Mouse (Mus musculus): ENCODE results near the gene Sgo1. TPM values are rescaled to one million over a fixed set of nuclear protein-coding genes. Genes with fewer than 3 reads are reported as not detected.

Sgo1 gene
- polyA plus RNA-seq, 1 experiment from 2014 or later: 14.0 TPM

GRCm38 (mm10) chr17:53656369-53656860, 32.7 kb downstream of the Sgo1 start:
- Histone ChIP-seq H3K9ac (ENCODE audit: low read length) (no peak overlapping the region), H3K4me3 (ENCODE audit: low read depth, low read length) (no peak overlapping the region), H3K9me3 (ENCODE audit: control insufficient read depth, low read length) (no peaks in the 10 kb centered on the region), H3K36me3 (ENCODE audit: control insufficient read depth, insufficient read depth, low read length) (peaks cover 7% of the 10 kb centered on the region; the same call in 1 of the 2 replicates), H3K4me1 (replicated peaks; ENCODE audit: control insufficient read depth, insufficient read depth) (no peaks in the 10 kb centered on the region), H3K27ac (replicated peaks) (no peak overlapping the region), H3K27me3 (ENCODE audit: control insufficient read depth, insufficient read depth, low read length) (no peaks in the 10 kb centered on the region), H3K4me2 (replicated peaks; ENCODE audit: low read depth) (no peak overlapping the region)
- WGBS: 43% methylated on average over 6 of the region's 6 CpGs
- no peak for TF ChIP-seq EP300 (optimal IDR thresholded peaks at IDR 0.05)
- no peak for TF ChIP-seq CTCF (IDR thresholded peaks at IDR 0.05; ENCODE audit: low read depth)
- ATAC-seq (ENCODE audit: low FRiP score, low TSS enrichment) (no peak), DNase-seq (ENCODE audit: low spot score) (no peak)

GRCm38 (mm10) chr17:53655959-53656358, 33.2 kb downstream of the Sgo1 start:
- DNase-seq (ENCODE audit: low spot score): no peak
- WGBS: 90% methylated on average over 2 of the region's 2 CpGs
- H3K36me3 ChIP-seq (ENCODE audit: control insufficient read depth, insufficient read depth, low read length): peaks cover 7% of the 10 kb centered on the region; the same call in 1 of the 2 replicates
- no peak overlapping the region for H3K9ac ChIP-seq (ENCODE audit: low read length)
- H3K27ac ChIP-seq (replicated peaks): no peak overlapping the region
- H3K4me1 ChIP-seq (replicated peaks; ENCODE audit: control insufficient read depth, insufficient read depth): no peaks in the 10 kb centered on the region
- no peak overlapping the region for H3K4me3 ChIP-seq (ENCODE audit: low read depth, low read length)
- ATAC-seq (ENCODE audit: low FRiP score, low TSS enrichment): no peak
- H3K27me3 ChIP-seq (ENCODE audit: control insufficient read depth, insufficient read depth, low read length): no peaks in the 10 kb centered on the region
- TF ChIP-seq CTCF (IDR thresholded peaks at IDR 0.05; ENCODE audit: low read depth) (no peak), EP300 (optimal IDR thresholded peaks at IDR 0.05) (no peak)
- no peaks in the 10 kb centered on the region for H3K9me3 ChIP-seq (ENCODE audit: control insufficient read depth, low read length)
- no peak overlapping the region for H3K4me2 ChIP-seq (replicated peaks; ENCODE audit: low read depth)

GRCm38 (mm10) chr17:53655081-53655480, 34.1 kb downstream of the Sgo1 start:
- no peak overlapping the region for H3K9ac ChIP-seq (ENCODE audit: low read length)
- TF ChIP-seq EP300 (optimal IDR thresholded peaks at IDR 0.05) (no peak), CTCF (IDR thresholded peaks at IDR 0.05; ENCODE audit: low read depth) (no peak)
- DNase-seq (ENCODE audit: low spot score): no peak

GRCm38 (mm10) chr17:53654596-53654995, 34.5 kb downstream of the Sgo1 start:
- Histone ChIP-seq H3K27me3 (ENCODE audit: control insufficient read depth, insufficient read depth, low read length) (no peaks in the 10 kb centered on the region), H3K4me1 (replicated peaks; ENCODE audit: control insufficient read depth, insufficient read depth) (no peaks in the 10 kb centered on the region), H3K9ac (ENCODE audit: low read length) (no peak overlapping the region), H3K4me2 (replicated peaks; ENCODE audit: low read depth) (no peak overlapping the region), H3K4me3 (ENCODE audit: low read depth, low read length) (no peak overlapping the region), H3K27ac (replicated peaks) (no peak overlapping the region), H3K36me3 (ENCODE audit: control insufficient read depth, insufficient read depth, low read length) (peaks cover 7% of the 10 kb centered on the region; the same call in 1 of the 2 replicates), H3K9me3 (ENCODE audit: control insufficient read depth, low read length) (no peaks in the 10 kb centered on the region)
- DNase-seq (ENCODE audit: low spot score): no peak
- TF ChIP-seq EP300 (optimal IDR thresholded peaks at IDR 0.05): no peak
- no peak for TF ChIP-seq CTCF (IDR thresholded peaks at IDR 0.05; ENCODE audit: low read depth)
- WGBS: 90% methylated on average over 4 of the region's 4 CpGs
- no peak for ATAC-seq (ENCODE audit: low FRiP score, low TSS enrichment)

More at GRCm38 (mm10) chr17:53655081-53655480, 34.1 kb downstream of the Sgo1 start:
- no peaks in the 10 kb centered on the region for H3K27me3 ChIP-seq (ENCODE audit: control insufficient read depth, insufficient read depth, low read length)
- H3K27ac ChIP-seq (replicated peaks): no peak overlapping the region
- H3K4me1 ChIP-seq (replicated peaks; ENCODE audit: control insufficient read depth, insufficient read depth): no peaks in the 10 kb centered on the region
- 87% methylated on average over 6 of the region's 6 CpGs for WGBS
- no peaks in the 10 kb centered on the region for H3K9me3 ChIP-seq (ENCODE audit: control insufficient read depth, low read length)
- ATAC-seq (ENCODE audit: low FRiP score, low TSS enrichment): no peak
- no peak overlapping the region for H3K4me2 ChIP-seq (replicated peaks; ENCODE audit: low read depth)
- peaks cover 7% of the 10 kb centered on the region; the same call in 1 of the 2 replicates for H3K36me3 ChIP-seq (ENCODE audit: control insufficient read depth, insufficient read depth, low read length)
- no peak overlapping the region for H3K4me3 ChIP-seq (ENCODE audit: low read depth, low read length)

GRCm38 (mm10) chr17:53650251-53650661, 38.9 kb downstream of the Sgo1 start:
- Histone ChIP-seq H3K36me3 (ENCODE audit: control insufficient read depth, insufficient read depth, low read length) (peaks cover 11% of the 10 kb centered on the region), H3K4me3 (ENCODE audit: low read depth, low read length) (no peak overlapping the region), H3K27ac (replicated peaks) (no peak overlapping the region), H3K4me2 (replicated peaks; ENCODE audit: low read depth) (no peak overlapping the region), H3K9ac (ENCODE audit: low read length) (no peak overlapping the region), H3K4me1 (replicated peaks; ENCODE audit: control insufficient read depth, insufficient read depth) (no peaks in the 10 kb centered on the region), H3K9me3 (ENCODE audit: control insufficient read depth, low read length) (no peaks in the 10 kb centered on the region), H3K27me3 (ENCODE audit: control insufficient read depth, insufficient read depth, low read length) (no peaks in the 10 kb centered on the region)
- ATAC-seq (ENCODE audit: low FRiP score, low TSS enrichment) (no peak), DNase-seq (ENCODE audit: low spot score) (no peak)
- no peak for TF ChIP-seq EP300 (optimal IDR thresholded peaks at IDR 0.05)
- TF ChIP-seq CTCF (IDR thresholded peaks at IDR 0.05; ENCODE audit: low read depth): no peak
- 60% methylated on average over 2 of the region's 2 CpGs for WGBS

GRCm38 (mm10) chr17:53643360-53643759, 45.8 kb downstream of the Sgo1 start:
- ATAC-seq (ENCODE audit: low FRiP score, low TSS enrichment): 0 out of 2 replicates have a peak, but pooled peaks have one; percentile 29
- WGBS: 70% methylated on average over 4 of the region's 4 CpGs
- DNase-seq (ENCODE audit: low spot score): no peak
- H3K9me3 ChIP-seq (ENCODE audit: control insufficient read depth, low read length): no peaks in the 10 kb centered on the region
- no peak overlapping the region for H3K9ac ChIP-seq (ENCODE audit: low read length)
- TF ChIP-seq EP300 (optimal IDR thresholded peaks at IDR 0.05) (no peak), CTCF (IDR thresholded peaks at IDR 0.05; ENCODE audit: low read depth) (no peak)
- no peak overlapping the region for H3K27ac ChIP-seq (replicated peaks)
- no peak overlapping the region for H3K4me2 ChIP-seq (replicated peaks; ENCODE audit: low read depth)
- H3K27me3 ChIP-seq (ENCODE audit: control insufficient read depth, insufficient read depth, low read length): no peaks in the 10 kb centered on the region
- H3K4me3 ChIP-seq (ENCODE audit: low read depth, low read length): no peak overlapping the region
- H3K36me3 ChIP-seq (ENCODE audit: control insufficient read depth, insufficient read depth, low read length): no peaks in the 10 kb centered on the region; the same call in 1 of the 2 replicates
- no peaks in the 10 kb centered on the region for H3K4me1 ChIP-seq (replicated peaks; ENCODE audit: control insufficient read depth, insufficient read depth)
